Mouse (Mus musculus): ENCODE measurements around the gene Samd15.

- peak; percentile 48 for TF ChIP-seq CTCF (IDR thresholded peaks at IDR 0.05; ENCODE audit: low read depth)
- no peak for TF ChIP-seq EP300 (optimal IDR thresholded peaks at IDR 0.05)
Measured at GRCm38 (mm10) chr12:87201694-87202093, 2.2 kb downstream of the Samd15 start.

Data from stomach, postnatal 0 days (tissue).